Mouse (Mus musculus) cerebellum, adult 9-10 months (tissue): ENCODE data around the gene Mrpl47.
"Not testable (repeated sequence)": the region's sequence is repeated elsewhere in the genome, so short reads cannot be mapped to it uniquely, and the experiment has no call there.

Experiments
- DNase-seq: peaks from one replicate; pipeline ENCODE4 v3.0.0; 2022

Gene Mrpl47

DNA sequence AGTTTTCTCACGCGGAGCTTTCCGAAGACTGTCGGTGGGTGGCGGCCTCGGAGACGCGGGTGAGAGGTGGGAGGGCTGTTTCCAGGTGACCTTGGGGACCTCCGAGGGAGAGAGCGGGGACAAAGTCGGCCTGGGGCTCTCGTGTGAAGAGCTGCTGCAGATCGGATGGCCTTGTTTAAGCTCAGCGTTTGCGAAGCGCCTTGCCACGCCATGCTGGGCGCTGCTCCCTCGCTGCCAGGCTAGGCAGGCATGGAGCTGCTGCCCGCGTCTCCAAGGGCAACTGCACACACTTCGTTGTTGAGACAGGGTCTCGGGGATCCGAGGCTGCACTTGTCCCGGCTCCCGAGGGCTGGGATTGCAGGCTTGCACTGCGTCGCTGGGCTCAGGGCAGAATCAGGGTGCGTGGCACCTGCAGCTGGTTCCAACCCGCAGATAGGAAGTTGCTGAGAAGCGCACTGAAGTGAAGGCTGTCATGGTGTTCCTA, at the start of gene Mrpl47:
Mrpl47 (minus strand) TSS at position 434 of the 484 bp plus-strand sequence.
- DNase-seq: no peak

DNA sequence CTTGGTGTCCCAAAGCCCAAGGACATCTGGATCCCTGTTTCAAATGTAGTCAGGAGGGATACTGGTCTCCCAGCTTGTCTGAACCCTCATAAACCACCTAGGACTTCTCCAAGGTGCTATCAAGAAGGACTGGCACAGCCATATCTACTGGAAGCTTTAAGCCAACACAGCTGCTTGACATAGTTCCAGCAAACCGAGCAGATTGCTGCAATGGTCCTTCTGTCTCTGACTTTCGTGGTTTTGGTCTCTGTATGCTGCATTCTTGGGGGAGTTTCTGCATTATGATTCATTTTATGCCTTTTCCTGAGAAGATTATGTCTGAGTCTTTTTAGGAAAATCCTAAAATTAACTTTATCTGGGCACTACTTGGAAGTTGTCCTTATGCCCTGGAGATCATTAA, 33.4 kb upstream of the Mrpl47 start:
- no peak for DNase-seq

DNA sequence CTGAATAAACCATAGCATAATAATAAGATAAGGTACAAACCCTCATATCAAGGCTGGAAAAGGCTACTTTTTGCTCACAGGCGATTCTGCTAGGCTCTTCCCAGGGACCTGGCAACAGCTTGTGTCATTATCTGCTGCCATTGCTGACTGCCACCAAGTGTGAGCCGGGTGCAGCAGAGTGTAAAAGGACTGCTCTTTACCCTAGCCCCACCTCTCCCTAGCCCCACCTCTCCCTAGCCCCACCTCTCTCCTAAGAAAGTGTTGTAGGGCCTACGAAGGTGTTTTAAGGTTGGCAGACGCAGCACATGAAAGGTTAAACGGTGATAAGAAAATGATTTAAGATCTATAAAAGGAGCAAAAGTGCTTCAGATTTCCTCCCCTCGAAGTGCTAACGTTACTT, 26.5 kb upstream of the Mrpl47 start:
- no peak for DNase-seq

DNA sequence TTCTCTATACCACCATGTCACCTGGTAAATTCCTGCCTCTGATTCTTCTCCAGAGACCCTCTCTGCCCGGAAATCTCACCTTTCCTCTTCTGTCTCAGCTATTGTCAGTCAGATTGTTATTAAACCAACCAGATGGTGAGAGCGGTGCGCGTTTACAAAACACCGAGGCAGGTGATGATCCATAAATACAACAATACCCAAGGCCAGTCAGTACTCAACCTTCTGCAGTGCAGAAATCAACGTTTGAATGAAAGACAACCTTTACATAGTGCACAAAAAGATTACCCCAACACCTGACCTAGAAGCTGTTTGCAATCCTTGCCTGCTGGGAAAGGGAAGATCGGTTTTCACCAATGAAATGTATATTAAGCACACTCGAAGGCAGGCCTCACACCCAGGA, 25.6 kb upstream of the Mrpl47 start:
- DNase-seq: no peak

DNA sequence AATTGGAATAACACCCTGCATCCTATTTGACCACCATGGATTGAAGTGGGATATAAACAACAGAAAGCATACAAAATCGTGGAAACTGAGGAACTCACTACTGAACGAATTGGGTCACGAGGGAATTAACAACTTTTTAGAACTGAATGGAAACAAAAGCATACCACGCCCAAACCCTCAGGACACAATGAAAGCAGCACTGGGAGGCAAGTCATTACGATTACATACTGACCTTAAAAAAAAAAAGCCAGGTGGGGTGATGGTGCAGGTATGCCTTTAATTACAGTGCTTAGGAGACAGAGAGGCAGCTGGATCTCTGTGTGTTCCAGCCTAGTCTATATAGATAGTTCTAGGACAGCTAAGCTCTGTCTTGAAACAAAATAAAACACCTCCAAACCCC, 21.8 kb upstream of the Mrpl47 start:
- no peak for DNase-seq

DNA sequence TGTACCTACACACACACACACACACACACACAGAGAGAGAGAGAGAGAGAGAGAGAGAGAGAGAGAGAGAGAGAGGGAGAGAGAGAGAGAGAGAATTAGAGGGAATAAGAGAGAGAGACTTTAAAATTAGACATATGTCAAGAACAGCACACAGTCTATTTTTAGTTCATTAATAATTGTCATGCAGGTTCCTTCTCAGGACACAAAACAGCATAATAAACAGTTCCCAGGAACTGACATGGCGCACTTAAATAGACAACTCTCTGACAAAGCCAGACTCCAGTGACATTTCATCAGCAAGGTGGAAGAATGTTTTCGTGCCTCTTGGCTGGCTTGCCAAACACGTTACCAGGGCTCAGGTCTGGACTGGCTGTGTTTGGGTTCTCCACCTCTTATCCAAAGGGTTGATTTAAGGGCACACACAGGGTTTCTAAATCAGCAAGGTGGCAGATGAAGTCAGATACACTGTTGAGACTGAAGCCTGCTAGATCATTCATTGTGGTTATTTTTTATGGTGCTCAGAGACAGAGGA, 17.0 kb upstream of the Mrpl47 start:
- DNase-seq: no peak

DNA sequence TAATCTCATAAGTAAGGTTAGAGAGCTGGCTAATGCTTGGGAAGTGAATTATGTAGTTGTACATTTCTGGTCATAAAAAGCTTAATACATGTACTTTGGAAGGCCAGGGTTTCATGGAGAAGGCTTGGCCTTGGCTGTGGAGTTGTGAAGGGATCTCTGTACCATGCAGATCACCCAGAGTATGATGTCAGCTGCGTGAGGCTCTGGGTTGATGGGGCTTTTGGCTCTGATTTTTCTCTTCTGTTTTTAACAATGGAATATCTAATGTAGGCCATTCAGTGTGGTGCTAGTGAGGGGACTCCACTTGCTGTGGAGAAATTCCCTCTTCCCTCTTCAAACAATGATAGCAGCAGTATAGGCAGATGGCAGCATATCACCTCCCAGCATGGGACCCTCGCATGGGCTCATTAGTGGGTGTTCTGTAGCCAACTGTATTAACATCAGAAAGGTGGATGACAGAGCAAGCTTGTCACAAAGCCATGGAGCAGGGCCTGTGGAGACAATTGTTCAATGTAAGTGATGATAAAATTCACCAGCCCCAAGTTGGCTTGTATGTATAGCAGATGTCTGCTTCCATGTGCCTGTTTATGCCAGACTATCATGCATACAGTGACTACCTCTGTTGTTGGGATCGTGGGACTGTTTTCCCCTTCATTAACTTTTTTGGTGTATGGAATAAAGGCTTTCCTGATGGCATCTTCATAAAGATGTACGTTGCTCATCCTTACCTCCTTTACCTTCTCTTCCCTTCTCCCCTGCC, 12.6 kb upstream of the Mrpl47 start:
- peak; percentile 12 for DNase-seq

DNA sequence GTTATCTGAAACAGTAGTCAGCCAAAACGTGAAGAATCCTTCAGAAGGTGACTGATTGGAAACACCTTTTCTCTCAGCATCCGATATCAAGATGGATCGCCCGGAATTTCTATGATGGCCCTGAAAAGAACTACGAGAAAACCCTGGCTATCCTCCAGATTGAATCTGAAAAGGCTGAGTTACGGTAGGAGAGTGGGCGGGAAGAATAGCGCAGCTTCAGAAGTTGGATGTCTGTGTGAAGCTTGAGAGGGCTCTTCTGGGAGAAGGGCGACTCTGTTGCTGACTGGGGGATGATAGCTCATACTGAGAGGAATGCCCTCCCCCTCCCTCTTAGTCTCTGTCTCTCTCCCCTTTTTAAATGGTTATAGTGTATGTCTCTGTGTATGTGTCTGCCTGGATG, 11.0 kb upstream of the Mrpl47 start:
- DNase-seq: no peak

DNA sequence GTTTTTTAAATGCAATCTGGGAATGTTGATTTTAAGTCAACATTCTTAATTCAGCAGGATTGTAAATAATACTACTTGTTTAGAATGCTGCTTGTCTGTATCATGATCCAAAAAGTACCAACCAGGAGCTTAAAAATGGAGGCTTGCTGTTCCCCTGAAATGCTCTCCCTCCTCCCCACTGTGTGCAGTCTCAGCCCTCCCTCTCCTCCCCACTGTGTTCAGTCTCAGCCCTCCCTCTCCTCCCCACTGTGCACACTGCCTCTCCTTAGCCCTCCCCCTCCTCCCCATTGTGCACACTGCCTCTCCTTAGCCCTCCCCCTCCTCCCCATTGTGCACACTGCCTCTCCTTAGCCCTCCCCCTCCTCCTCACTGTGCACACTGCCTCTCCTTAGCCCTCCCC, 8.0 kb upstream of the Mrpl47 start:
- not testable (repeated sequence) for DNase-seq

DNA sequence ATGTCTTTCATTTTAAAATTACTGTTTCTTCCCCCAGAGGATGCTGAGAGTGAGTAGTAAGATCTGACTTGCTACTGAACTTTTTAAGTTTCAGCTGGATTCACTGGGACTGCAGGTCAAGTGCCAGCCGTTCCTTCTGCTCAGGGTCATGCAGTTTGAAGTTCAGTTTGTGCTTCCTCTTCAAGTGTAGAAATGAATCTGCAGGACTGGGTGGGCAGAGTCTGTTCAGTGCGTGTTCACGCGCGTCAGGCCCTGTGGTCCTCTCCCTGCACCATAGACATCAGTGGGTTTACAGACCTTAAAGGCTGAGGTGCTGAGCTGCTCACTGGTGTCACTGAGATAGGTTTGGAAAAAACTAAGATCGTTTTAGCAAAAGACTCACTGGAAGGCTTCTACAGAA, 7.6 kb upstream of the Mrpl47 start:
- no peak for DNase-seq

DNA sequence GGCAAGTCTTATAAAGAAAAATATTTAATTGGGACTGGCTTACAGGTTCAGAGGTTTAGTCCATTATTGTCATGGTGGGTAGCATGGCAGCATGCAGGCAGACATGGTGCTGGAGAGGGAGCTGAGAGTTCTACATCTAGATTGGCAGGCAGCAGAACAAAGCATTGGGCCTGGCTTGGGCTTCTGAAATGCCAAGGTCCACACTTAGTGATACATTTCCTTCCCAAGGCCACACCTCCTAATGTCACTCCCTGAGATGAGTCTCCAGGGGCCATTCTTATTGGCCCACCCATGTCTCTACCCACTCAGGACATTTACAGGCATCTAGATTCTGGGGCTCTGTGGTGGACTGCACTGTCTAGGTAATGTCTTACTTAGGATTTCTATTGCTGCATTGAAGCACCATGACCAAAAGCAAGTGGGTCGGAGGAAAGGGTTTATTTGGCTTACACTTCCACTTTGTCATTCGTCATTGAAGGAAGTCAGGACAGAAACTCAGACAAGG, 4.9 kb upstream of the Mrpl47 start:
- DNase-seq: no peak

DNA sequence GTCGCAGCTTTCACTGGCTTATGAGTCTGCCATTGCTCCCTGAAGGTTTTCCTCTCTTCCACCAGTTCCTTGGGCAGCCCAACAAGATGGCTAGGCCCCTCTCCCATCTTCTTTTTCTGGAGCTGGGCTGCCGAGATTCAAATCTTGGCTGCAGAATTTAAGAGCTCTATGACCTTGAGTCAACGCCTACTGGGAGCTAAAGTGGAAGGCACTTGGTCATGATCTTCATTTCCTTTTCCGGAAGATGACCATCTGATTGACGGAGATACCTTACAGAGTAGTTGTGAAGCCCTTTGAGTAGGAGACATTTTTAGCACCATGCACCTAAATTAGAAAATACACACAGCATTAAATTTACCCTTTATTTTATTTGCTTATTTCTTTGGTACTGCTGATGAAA, 1.1 kb upstream of the Mrpl47 start:
- DNase-seq: peak; percentile 12

DNA sequence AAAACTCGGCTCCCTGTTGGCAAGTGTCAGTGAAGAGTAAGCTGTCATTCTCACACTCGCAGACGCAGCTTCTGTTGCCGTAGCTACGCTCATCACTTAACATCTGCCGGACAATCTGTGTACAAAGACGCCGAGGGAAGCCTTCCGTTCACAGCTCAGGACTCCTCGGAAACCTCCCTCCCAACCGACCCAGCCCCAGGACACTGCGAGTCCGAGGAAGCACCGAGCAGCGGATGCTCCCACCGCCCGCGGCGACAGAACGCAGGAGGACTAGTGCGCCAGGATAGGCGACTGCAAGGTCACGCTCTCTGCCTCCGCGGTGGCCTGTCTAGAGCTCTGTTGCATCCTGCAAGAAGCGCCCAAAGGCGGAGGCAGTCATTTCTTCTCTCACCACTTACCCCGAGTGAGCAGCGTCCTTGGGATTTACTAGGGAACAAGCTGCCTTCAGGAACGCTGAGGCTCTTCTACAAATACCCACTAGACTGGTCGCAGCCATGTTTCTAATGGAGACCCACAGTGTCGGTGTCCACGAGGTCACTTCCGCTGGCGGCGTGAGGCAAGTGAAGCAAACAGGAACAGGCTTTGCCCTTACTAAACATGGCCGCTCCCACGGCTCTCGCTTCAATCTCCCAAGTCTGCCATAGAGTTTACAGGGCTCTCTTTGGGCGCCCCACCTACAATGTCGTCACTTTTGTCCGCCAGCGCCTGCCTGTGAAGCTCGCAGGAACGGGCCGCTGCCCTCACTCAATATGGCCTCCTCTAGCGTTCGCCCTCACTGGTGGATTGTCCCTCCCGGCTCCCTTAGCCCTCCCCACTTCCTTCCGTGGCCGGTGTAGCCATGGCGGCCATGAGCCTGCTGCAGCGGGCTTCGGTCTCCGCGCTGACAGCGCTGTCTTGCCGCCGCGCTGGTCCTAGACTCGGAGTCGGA, 897 bp downstream of the Mrpl47 start, which contains the start of gene Ndufb5:
Ndufb5 (plus strand) TSS at position 747 of the 928 bp plus-strand sequence.
- peak; percentile 99 for DNase-seq

DNA sequence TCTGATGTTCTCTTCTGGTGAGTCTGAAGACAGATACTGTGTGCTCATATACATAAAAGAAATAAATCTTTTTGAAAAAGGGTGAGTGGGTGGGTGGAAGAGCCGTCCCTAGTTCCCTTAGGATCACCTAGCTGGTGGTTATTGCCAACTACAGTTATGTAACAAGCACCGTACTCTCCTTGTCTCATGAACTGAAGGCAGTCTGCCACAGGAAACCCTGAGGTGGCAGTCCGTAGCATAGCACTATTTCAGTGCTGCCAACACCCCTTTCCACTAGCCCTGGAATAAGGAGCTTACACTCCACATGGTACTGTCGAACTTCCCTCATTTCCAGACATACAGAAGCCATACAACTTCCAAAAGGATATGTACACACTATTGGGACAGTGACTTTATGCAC, 9.5 kb downstream of the Mrpl47 start:
- DNase-seq: no peak

DNA sequence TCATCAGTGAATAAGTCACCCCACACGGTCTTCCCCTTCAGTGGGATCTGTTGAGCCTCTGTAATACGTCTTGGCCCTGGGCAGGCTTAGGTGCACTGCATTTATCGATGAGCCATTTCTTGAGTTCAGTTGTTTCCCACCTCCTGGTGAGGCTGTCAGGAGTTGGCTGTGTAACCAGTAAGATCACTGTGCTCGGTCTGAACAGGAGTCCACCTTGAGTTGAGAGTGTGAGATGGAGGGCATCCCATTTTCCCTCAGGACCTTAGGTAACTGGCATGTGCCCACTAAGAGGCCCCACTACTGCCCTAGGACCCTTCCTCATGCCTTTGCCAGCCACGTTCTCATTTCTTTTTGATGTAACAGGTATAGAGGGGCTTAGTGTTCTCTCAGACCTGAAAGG, 11.5 kb downstream of the Mrpl47 start:
- DNase-seq: no peak

DNA sequence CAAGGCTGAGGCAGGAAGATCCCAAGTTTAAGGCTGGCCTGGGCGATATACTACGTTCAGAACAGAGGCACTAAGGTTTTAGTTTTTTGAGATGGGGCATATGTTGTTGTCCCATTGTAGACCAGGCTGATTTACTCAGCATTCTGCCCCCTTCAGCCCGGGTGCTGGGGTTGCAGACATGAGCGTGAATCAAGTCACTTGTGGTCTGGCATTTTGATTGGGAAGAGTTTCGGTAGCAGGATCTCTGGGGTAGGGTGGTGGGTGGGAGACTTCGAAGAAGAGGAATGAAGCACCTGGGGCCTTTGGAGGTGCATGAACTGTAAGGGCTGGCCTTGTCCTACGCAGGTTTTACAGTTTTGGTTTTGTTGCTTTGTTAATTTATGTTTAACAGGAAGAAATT, 13.2 kb downstream of the Mrpl47 start:
- no peak for DNase-seq

DNA sequence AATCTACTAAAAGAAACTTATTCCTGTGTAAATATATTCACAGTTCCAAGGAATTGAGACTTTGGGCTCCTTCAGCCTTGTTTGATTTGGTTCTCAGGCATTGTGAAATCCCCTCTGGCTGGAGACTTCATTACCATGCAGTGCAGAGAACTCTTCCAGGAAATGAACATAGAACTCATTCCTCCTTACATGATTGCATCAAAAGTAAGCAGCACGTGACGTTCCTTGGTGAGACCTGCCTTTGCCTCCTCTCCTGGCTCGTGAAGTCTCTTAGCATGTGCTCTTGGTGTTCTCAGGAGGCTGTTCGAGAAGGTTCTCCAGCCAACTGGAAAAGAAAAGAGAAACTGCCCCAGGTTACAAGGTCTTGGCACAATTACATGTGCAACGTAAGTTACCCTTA, 19.1 kb downstream of the Mrpl47 start:
- DNase-seq: no peak

DNA sequence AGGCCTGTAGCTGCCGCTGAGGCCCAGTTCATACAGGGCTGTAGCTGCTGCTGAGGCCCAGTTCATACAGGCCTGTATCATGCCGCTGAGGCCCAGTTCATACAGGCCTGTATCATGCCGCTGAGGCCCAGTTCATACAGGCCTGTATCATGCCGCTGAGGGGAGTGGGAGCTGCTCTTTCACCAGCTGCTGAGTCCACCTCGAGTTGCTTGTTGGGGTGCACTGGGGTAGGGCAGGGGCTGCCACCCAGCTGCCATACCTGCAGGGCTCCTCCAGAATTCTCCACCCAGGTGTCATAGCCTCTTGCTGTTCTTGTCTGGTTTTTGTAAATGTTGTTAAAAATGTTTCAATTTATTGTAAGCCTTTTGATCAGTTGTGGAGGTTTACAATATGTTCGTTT, 20.0 kb downstream of the Mrpl47 start:
- not testable (repeated sequence) for DNase-seq

DNA sequence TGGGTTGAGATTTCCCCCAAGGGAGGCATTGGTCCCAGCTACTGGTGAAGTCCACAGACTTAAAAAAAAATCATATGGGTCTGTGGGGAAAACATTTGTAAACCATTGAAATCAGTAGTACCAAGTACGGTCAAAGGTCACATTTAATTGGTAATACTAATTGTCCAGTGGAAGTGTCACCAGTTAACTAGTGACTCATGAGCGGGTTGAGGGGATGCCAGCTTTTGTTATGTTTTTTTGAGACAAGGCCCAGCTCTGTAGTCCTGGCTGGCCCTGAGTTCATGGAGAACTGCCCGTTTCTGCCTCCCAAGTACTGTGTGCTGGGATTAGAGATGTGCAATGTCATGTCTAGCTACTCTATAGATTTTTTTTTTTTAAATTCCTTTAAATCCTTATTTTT, 23.7 kb downstream of the Mrpl47 start:
- no peak for DNase-seq

DNA sequence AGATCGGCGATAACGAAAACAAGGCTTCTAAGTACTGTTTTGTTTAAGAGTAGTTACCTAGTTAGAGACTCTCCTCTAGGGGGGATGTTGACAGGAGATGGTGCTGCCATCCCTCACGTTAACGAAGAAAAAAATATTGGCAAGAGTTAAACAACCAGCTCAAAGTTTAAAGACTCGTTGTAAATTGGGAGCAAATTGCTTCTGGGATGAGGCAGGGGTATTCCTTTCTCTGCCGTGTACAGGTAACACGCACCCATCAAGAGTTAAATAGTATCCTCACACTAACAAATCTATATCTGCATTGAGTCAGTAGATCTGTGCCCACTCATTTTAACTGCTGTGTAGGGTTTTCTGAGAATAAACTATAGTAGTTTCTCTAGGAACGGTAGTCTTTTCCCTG, 28.0 kb downstream of the Mrpl47 start:
- no peak for DNase-seq

DNA sequence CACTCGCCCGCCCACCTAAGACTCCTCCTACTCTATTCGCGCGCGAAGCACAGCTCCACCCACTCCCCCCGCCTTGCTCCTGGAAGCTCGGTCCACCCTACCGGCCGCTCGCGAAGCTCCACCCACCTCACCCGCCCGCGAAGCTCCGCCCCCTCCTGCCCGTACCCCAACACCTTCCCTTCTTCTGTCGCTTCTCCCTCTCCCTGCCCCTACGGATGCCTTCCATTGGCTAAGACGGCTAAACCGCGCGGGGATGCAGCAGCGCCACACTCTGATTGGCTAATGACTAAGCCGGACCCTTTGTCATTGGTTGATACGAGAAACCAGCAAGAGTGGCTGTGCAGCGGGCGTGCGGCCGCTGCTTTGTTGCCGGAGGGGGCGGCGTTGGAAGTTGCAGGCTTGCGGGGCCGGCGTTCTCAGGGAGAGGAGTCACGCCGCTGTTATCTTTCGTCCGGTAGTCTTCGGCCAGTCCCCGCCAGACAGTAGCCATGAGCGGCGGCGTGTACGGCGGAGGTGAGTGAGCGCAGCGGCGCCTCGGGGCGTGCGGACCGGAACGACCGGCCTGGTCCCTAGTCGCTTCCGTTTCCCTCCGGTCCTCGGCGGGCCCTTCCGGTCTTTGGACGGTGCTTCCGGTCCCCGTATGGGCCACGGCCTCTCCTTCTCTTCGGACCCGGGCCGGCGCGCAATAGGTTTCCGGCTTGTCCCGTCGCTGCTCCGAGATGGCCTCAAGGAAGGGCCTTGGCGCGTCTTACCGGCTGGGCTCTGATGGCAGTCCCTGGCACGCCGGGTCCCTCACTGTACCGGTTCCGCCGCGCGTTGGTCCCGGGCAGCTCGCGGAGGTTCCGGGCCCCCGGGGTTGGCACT, 28.8 kb downstream of the Mrpl47 start:
- peak; percentile 99 for DNase-seq

DNA sequence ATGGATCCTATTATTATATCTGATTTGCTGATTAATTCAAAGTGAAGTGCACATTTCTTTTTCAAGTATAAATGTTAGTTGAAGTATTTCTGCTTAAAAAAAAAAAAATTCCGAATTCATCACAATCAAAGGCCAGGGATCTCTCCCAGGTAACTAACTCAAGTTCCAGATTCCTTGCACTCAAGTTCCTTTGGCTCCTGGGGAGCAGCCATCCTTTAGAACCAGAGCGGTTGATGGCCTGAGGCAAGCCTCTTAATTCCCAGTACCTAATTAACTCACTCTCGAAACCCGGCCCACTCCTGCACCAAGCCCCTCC, 29.4 kb downstream of the Mrpl47 start:
- no peak for DNase-seq
